Mouse (Mus musculus) adrenal gland, postnatal 4 days (tissue): ENCODE measurements at regions not wholly inside any gene's neighbourhood (a gene's known extent, or its start where the extent isn't known, plus 50 kb on each side); places are given as distances from the start of the nearest gene placed in this dataset.
"Not testable (repeated sequence)": the region's sequence is repeated elsewhere in the genome, so short reads cannot be mapped to it uniquely, and the experiment has no call there.

ENCODE experiments used
- DNase-seq, 2 experiments: peaks; one replicate each; pipeline ENCODE4 v3.0.0; 2021 to 2022; ENCODE audit warnings: low spot score in 2 of 2, mixed read lengths in 2 of 2

- DNase-seq: no peak
Measured at GRCm38 (mm10) chr14:9492228-9492627, 826.2 kb upstream of the 4930452B06Rik start.

GRCm38 (mm10) chr14:9488585-9488984, 822.5 kb upstream of the 4930452B06Rik start:
- DNase-seq: no peak

GRCm38 (mm10) chr14:9478981-9479380, 812.9 kb upstream of the 4930452B06Rik start:
- no peak for DNase-seq

DNA sequence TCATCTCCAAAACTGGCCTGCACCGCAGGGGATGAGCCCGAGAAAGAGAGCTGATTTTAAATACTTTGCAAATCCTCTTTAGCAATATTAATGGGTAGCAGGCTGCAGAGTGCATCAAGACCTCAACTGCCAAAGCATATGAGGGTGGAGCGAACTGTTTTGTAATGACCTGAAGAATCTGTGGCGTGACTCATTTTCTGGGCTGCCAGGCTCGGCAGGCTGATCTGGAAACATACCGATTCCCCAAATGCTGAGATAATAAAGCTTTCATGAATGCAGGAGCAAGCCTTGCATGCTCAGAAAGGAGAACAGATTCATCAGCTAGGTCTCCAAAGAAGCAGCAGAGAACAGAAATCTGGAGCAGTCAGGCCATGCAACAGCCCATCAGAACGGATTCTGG, 809.1 kb upstream of the 4930452B06Rik start:
- no peak for DNase-seq

- no peak for DNase-seq
Measured at GRCm38 (mm10) chr14:9469686-9470085, 803.6 kb upstream of the 4930452B06Rik start.

GRCm38 (mm10) chr14:9468654-9469053, 802.6 kb upstream of the 4930452B06Rik start:
- no peak for DNase-seq

DNA sequence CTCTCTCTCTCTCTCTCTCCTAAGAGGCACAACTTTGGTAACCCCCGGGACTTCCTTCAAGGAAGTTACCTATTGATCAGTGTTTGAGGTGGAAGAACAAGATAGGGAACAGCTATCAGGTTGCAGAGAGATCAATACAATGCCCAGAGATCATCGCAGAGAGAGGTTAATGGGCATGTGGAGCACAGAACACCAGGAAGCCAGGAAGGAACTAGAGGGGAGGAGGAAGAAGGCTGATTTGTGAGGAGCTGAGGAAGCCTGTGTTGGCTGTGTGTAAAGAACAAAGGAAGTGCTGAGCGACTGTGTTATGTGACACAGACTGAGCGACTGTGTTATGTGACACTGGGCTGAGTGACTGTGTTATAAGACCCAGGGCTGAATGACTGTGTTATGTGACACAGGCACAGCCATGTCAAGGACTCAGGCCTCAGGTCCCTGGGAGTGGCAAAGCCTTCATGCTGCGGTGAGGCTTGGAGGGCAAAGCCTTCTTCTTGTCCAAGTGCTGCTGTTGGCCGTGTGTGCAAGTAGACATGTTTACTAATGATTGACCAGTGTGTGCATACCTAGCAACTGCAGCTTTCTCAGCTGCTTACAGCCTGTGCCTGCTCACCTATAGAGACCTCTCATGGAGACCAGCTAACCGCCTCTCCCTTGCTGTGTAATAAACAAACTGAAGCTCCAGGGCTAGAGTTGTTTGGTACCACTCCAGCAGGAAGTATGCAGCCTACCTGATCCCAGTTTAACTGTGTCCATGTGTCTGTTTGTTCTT, 801.8 kb upstream of the 4930452B06Rik start:
- no peak for DNase-seq

DNA sequence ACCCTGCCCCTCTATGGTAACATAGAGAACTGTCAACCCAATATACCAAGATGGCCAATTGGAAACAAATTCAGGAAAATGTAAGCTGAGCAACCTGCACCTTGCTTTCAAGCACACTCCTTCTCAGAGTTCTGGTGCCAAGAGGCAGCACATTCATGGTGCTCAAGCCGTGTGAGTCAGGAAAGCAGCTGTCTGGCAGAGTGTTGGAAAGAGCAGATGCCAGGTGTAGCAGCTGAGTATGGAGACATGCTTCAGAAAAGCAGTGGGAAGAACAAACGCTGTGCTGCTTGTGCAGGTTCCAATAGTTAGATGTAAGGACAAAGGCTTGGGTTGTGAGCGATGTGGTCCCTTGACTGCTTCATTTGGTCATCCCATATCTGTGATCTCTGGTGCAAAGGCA, 794.0 kb upstream of the 4930452B06Rik start:
- no peak for DNase-seq

DNA sequence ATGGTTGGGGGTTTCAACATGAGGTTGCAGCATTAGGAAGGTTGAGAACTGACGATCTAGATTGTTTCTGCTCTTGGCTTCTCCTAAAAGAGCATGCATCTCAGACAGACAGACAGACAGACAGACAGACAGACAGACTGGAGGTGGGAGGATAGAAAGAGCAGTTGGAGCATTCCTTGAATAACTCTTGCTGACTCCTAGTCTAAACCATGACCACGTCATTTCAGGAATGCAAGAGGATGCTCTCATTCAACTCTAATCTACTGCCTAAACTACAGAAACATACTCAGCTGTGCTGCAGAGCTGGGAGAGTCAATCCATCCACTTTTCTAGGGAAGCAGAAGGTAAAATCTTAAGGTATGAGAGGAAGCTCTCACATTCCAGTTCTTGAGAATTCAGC, 792.8 kb upstream of the 4930452B06Rik start:
- no peak for DNase-seq

DNA sequence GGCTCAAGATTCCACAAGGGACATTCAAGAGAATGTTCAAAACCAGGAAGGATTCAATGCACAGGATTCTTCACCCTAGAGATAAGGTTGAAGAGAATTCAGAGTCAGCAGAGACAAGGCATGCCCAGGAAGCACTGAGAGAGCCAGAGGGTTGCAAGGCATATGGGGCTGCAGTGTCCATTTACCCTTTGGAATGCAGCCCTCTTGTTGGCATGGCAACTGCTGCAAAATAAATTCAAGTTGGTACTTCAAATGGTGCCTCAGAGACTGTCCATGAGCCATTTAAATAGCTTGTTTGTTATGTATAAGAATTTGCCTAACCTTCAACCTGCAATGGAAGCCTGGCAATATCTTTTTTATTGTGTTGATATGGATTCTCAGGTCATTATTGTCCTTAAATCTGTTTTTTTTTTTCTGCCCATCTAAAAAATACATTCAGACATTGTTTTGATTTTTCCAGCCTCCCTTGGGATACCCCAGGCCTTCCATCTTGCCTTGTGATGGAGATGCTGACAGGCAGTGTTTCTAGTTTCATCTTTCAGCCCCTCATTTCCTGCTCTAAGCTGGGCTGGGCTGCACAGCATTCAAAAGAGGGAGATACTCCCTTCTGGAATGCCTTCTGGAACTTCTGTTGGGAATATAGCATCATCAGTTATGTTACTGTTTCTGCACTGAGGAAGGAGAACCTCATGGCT, 791.9 kb upstream of the 4930452B06Rik start:
- DNase-seq: no peak

- DNase-seq: no peak
Measured at GRCm38 (mm10) chr14:9455986-9456385, 789.9 kb upstream of the 4930452B06Rik start.

- peak in 1 of 2 experiments; percentile 12 for DNase-seq
Measured at GRCm38 (mm10) chr14:9449942-9450341, 783.9 kb upstream of the 4930452B06Rik start.

DNA sequence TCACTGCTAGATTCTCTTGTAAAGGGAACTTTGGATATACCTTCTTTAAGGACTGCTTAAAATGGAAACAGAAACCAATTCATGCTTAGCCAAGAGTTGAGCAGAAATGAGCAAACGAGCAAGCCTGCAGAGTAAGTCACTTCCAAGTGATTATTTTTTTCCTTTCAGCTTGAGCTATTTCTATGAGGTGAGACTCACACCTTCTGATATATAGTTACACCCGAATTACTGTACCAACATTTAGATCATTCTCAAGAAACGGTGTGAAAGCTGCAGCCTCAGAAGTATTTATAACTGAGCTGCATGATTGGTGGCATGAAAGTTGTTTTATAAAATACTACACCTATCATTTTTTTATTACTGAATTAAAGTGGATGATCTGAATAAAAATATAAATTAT, 771.9 kb upstream of the 4930452B06Rik start:
- no peak for DNase-seq

- no peak for DNase-seq
Measured at GRCm38 (mm10) chr14:9435136-9435535, 769.1 kb upstream of the 4930452B06Rik start.

GRCm38 (mm10) chr14:9433081-9433590, 767.1 kb upstream of the 4930452B06Rik start:
- DNase-seq: no peak

DNA sequence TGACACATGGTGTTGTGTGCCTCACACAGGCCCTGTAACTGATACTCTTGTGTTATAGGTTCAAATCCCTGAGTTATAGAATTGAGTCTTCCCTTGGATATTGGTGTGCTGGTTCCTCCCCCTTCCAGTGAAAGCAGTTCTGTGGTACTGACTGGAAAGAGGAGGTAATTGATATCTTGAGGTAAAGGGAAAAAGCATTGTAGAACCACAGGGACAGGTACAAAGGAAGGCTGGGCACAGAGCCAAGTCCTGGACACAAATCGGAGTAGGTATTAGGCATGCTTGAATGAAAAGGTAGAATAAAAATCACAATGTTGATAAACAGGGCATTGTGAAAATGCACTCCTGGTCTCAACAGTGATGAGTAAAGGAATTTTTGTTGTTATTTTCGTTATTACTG, 765.8 kb upstream of the 4930452B06Rik start:
- no peak for DNase-seq

DNA sequence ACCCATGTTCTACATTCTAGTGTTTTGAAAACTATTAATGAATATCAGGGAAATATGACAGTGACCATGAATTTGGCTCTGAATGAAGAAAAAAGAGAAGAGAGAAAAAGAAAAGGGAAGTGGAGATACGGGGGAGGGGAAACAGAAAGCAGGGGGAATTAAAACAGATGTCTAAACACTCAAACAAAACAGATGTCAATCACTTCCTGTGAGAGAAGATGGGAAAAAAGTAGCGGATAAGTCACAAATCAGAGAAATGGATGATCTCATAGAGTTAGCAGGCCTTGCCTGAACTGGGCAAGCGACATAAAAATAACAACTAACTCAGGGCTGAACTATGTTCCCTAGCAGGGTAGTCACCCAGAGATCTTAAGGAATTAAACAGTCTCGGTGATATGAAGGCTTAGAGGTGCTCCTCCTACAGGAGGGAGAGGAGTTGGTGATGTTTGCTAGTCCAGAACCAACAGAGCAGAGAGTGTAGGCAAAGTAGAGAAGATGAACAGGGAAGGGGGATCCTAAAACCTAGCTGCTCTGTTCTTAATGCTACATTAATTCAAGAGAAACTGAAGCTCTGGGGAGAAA, 745.9 kb upstream of the 4930452B06Rik start:
- no peak for DNase-seq

DNA sequence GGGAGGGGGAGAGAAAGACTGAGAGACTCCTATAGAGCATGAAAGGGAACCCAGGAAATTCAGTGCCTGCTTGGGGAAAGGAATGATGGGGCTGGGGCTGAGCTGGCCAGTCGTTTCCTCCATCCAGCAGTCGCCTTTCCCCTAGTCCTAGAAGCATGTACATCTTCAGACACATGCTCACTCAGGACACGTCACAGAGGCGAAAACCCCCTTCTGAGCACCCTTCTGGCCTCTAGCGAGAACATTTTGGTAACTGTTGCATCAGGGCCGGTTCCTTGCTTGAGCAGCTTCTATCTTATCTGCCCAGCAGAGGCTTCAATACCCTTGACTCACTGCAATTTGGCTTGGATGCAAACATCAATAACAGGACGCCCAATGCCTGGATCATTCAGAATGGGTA, 737.6 kb upstream of the 4930452B06Rik start:
- DNase-seq: no peak

- no peak for DNase-seq
Measured at GRCm38 (mm10) chr14:9400861-9401260, 734.8 kb upstream of the 4930452B06Rik start.

- peak; percentile 17 to 53 for DNase-seq
Measured at GRCm38 (mm10) chr14:9393271-9393771, 727.3 kb upstream of the 4930452B06Rik start.

- not testable (repeated sequence) for DNase-seq
Measured at GRCm38 (mm10) chr14:9389878-9390536, 724.0 kb upstream of the 4930452B06Rik start.
